Mouse (Mus musculus) MN1 (cell line): ENCODE data around the gene Srgap3.

Source experiments
- DNase-seq: peaks from one replicate; pipeline ENCODE4 v3.0.0-alpha.2; 2016; ENCODE audit warnings: low spot score

The Srgap3 gene

GRCm38 (mm10) chr6:112946895-112947436 is at the start of gene Srgap3:
TSS of gene Srgap3 (minus strand) at chr6:112947266.
- DNase-seq: peak; percentile 91

- DNase-seq: no peak
These were observed 48.6 kb upstream of the Srgap3 start for GRCm38 (mm10) chr6:112995708-112996107.

- DNase-seq: peak; percentile 59
These were observed 43.1 kb upstream of the Srgap3 start for GRCm38 (mm10) chr6:112990119-112990518.

GRCm38 (mm10) chr6:112985362-112986314 is 38.6 kb upstream of the Srgap3 start:
- no peak for DNase-seq

GRCm38 (mm10) chr6:112982241-112982640 is 35.2 kb upstream of the Srgap3 start:
- DNase-seq: no peak

GRCm38 (mm10) chr6:112978947-112979346 is 31.9 kb upstream of the Srgap3 start:
- DNase-seq: no peak

DNA sequence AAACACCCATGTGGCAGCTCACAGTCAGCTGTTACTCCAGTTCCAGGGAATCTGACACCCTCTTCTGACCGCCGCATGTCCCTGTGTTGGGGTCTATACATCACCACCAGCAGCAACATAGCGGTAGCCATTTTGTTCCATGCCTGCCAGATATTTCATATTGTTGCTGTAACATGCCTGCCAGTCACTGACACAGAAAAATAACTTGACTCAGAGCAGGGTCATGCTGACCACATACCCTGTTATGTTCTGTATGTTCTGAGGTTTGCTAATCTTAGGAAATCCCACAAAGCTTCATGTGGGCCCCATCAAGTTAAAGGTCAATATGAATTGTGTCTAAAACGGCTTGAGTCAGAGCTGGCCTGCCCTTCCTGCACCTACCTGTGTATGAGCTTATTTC is 30.2 kb upstream of the Srgap3 start:
- no peak for DNase-seq

DNA sequence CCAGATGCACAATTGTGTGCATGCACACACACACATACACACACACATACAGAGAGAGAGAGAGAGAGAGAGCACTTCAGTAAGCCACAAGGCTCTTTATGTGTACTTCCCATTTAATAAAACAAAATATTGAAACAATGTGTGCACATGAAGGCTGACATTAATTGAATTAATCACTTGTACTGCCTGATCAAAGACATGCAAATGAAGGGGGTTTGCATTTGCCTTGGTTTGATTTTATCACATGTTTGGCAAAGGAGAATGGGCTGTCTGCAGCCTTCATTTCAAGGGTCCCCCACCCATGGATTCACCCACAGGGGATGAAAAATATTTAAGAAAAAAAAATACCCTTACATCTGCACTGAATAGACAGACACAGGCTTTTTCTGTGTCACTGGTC is 29.5 kb upstream of the Srgap3 start:
- no peak for DNase-seq

GRCm38 (mm10) chr6:112976136-112976535 is 29.1 kb upstream of the Srgap3 start:
- DNase-seq: no peak

GRCm38 (mm10) chr6:112973786-112974720 is 27.0 kb upstream of the Srgap3 start:
- DNase-seq: no peak

- peak; percentile 42 for DNase-seq
These were observed 26.0 kb upstream of the Srgap3 start for GRCm38 (mm10) chr6:112972858-112973631.

- DNase-seq: no peak
These were observed 25.1 kb upstream of the Srgap3 start for GRCm38 (mm10) chr6:112972127-112972526.

DNA sequence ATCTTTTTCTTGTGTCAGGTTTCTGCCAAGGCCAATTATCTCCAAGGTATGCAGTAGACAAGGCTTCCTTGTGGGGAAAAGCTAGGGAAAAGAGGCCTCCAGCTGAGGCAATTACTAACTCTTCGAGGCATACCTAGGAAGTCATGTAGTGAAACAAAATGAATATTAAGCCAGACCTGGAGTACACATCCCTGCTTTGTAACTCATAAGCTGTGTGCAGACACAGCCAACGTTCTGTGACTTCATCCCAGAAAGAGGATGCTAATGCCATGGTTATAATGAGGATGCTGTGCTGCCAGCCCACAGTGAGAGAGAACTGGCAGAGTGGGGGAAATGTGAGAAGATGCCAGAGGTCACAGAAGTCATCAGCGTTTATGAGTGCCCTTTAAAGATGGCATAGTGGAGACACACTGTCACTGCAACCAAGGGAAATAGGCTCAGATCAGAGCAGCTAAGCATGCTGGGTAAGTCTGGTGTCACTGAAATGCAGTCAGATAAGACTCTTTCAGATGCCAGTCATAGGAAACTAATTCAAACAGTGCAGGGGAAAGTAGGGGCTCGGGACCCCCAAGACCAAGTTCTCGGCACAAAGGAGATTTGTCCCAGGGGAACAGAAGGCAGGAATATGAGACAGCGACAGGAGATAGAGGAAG is 24.2 kb upstream of the Srgap3 start:
- DNase-seq: no peak

DNA sequence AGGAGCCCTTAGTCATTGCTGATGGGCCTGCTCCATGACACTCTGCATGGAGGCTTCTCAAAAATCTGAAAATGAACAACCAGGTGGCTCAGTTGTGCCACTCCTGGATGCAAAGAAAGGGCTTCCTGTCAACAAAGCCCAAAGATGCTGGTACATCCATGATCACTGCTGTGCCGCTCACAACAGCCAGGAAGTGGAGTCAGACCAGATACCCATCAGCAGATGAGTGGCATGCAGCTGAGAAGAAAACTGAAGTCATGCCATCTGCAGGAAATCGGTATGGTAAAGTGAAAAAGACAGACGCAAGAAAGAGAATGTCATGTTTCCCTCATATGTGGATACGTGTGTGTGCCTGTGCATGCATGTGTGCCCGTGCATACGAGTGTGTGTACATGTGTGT is 20.3 kb upstream of the Srgap3 start:
- no peak for DNase-seq

DNA sequence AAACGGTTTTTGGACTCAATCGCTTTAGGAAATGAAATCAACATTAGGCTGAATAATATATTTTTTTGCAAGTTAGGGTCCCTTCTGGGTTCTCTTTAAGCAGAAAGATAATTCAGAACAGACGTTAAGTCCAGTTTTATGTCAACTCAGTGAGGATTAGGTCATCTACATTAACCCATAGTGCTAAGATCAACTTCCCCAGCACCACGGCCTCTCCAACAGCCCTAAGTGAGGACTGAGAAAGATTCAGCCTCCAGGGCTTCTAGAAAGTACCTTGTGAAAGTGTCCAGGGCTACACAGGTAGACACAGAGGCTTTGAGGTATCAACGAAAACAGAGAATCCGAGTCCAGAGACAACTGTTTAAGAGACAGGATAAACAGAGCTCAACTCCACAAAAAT is 11.3 kb upstream of the Srgap3 start:
- DNase-seq: no peak

- peak; percentile 31 for DNase-seq
These were observed 10.7 kb upstream of the Srgap3 start for GRCm38 (mm10) chr6:112957583-112958280.

- DNase-seq: no peak
These were observed 8.7 kb upstream of the Srgap3 start for GRCm38 (mm10) chr6:112955773-112956172.

GRCm38 (mm10) chr6:112953905-112954304 is 6.8 kb upstream of the Srgap3 start:
- no peak for DNase-seq

DNA sequence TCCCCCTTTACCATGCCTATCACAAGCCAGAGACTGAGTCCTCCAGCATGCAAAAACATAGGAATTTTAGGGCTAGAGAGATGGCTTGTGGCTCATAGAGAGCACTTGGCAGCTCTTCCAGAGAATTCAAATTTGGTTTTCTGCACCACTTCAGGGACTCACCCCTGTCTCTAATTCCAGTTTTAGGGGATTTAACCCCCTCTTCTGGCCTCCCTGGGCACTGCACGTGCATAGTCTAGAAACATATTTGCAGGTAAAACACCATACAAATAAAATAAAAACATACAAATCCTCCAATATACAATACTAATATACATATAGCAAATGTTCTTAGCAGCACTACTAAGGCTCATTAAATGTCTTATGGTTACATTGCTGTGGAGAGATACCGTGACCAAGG is 4.2 kb upstream of the Srgap3 start:
- no peak for DNase-seq
